Mouse (Mus musculus) midbrain, embryonic 11.5 days (tissue): Measurements from ENCODE around the gene Bcar3. TPM values are rescaled to one million over a fixed set of nuclear protein-coding genes. Genes with fewer than 3 reads are reported as not detected.
A peak's percentile ranks its signal among the peaks of the same experiment; 100 is the strongest.

Source experiments
- ATAC-seq: fragments of 200-750 bp; cut with Nextera tagmentation; 2 replicates; pipeline ENCODE4 v1.8.0; 2017; ENCODE audit warnings: moderate TSS enrichment, moderate library complexity; ENCODE audit not compliant: low FRiP score
- DNase-seq: peaks from one replicate; pipeline ENCODE4 v3.0.0; 2015; ENCODE audit warnings: low spot score; ENCODE audit errors: missing footprints
- H3K27ac ChIP-seq: fragments of 300-500 bp; sonication (generic); 2 replicates; pipeline ENCODE4 v1.5.1; 2014; ENCODE audit warnings: low read depth, low read length
- H3K27me3 ChIP-seq: fragments of 300-500 bp; sonication (generic); 2 replicates; pipeline ENCODE4 v1.6.1; 2014; ENCODE audit warnings: mild to moderate bottlenecking, low read length, moderate library complexity, mixed read lengths; ENCODE audit not compliant: control insufficient read depth, insufficient read depth
- H3K36me3 ChIP-seq: fragments of 300-500 bp; sonication (generic); 2 replicates; pipeline ENCODE4 v1.6.1; 2014; ENCODE audit warnings: mild to moderate bottlenecking, low read length, moderate library complexity, mixed read lengths; ENCODE audit not compliant: control insufficient read depth, insufficient read depth
- H3K4me1 ChIP-seq: fragments of 300-500 bp; sonication (generic); 2 replicates; pipeline ENCODE4 v1.6.1; 2014; ENCODE audit warnings: low read length; ENCODE audit not compliant: control insufficient read depth, insufficient read depth
- H3K4me2 ChIP-seq: fragments of 300-500 bp; sonication (generic); 2 replicates; pipeline ENCODE4 v1.6.1; 2014; ENCODE audit warnings: mild to moderate bottlenecking, moderate library complexity
- H3K4me3 ChIP-seq: fragments of 300-500 bp; sonication (generic); 2 replicates; pipeline ENCODE4 v1.5.1; 2014; ENCODE audit warnings: low read depth, low read length
- H3K9ac ChIP-seq: fragments of 300-500 bp; sonication (generic); 2 replicates; pipeline ENCODE4 v1.6.1; 2014; ENCODE audit warnings: low read length
- H3K9me3 ChIP-seq: fragments of 300-500 bp; sonication (generic); 2 replicates; pipeline ENCODE4 v1.6.1; 2016; ENCODE audit warnings: low read length; ENCODE audit not compliant: control insufficient read depth
- WGBS: fragments of 180-500 bp; shearing (Covaris S2); extraction: QIAGEN DNeasy Blood & Tissue Kit; methylation state at CpG from one replicate; pipeline ENCODE4 v1.1.7; 2014; 5-methylcytosine and 5-hydroxymethylcytosine counted together
- polyA plus RNA-seq: library from polyadenylated mRNA; unstranded; fragments of >200 nt; fragmentation: Nextera tagmentation; extraction: Ambion mirVana; gene quantifications from 2 replicates; pipeline ENCODE4 v1.2.1, GENCODE M21; 2014

Gene Bcar3
- polyA plus RNA-seq, 1 experiment from 2014 or later = 16.7 TPM

- Histone ChIP-seq H3K27ac (no peak overlapping the region), H3K27me3 (no peaks in the 10 kb centered on the region), H3K9ac (no peak overlapping the region), H3K4me1 (no peaks in the 10 kb centered on the region), H3K4me3 (no peak overlapping the region), H3K4me2 (no peak overlapping the region), H3K36me3 (0 out of 2 replicates have a peak, but pooled peaks cover 2% of the 10 kb centered on the region), H3K9me3 (no peaks in the 10 kb centered on the region)
- WGBS = 91% methylated on average over 3 of the region's 3 CpGs
- DNase-seq (no peak), ATAC-seq (no peak)
Measured at GRCm38 (mm10) chr3:122528477-122528876, 234.5 kb downstream of the Bcar3 start.

- Histone ChIP-seq H3K4me3 (no peak overlapping the region), H3K4me2 (no peak overlapping the region), H3K27ac (no peak overlapping the region), H3K9me3 (no peaks in the 10 kb centered on the region), H3K27me3 (no peaks in the 10 kb centered on the region), H3K36me3 (peaks cover 14% of the 10 kb centered on the region), H3K4me1 (no peaks in the 10 kb centered on the region), H3K9ac (no peak overlapping the region)
- ATAC-seq (no peak; the same call in 1 of the 2 replicates), DNase-seq (no peak)
- 88% methylated on average over 8 of the region's 8 CpGs for WGBS
Measured at GRCm38 (mm10) chr3:122535938-122536703, 242.2 kb downstream of the Bcar3 start.

- 95% methylated on average over 2 of the region's 2 CpGs for WGBS
- DNase-seq (no peak), ATAC-seq (no peak)
- Histone ChIP-seq H3K4me1 (no peaks in the 10 kb centered on the region), H3K27ac (no peak overlapping the region), H3K4me3 (no peak overlapping the region), H3K4me2 (no peak overlapping the region), H3K9ac (no peak overlapping the region), H3K36me3 (peaks cover 17% of the 10 kb centered on the region), H3K27me3 (no peaks in the 10 kb centered on the region), H3K9me3 (no peaks in the 10 kb centered on the region)
Measured at GRCm38 (mm10) chr3:122538851-122539250, 244.9 kb downstream of the Bcar3 start.

DNA sequence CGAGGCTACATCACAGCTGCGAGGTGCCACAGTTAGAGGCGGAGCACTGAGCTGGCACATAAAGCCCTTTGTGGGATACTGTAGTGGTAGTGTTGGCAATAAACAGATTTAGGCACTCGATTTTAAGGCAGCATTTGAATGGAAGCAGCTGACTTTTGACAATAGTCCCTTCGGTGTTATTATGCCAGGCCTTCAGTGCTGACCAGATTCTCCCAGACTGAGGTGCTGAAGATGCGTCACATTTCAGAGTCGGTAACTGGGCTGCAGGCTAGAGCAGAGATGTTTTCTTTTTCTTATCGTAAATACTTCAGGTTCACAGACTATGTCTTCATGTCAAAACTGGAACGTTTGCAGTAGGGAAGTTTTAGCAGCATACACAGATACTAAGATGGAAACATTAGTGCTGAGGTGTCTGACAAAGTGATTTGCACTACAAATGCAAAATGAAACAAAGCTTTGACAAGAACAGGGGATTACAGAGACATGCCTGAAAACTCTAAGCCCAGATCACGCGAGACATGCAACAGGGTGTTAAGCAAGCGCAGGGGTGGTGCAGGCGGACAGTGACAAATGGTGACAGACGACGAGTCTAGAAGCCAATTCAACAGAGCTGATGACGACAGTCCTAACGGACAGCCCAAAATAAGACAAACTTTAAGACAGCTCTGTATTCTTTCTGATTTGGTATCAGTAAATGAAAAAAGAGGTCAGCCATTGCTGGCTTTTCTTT is 246.2 kb downstream of the Bcar3 start:
- DNase-seq (peak; percentile 79), ATAC-seq (no peak)
- Histone ChIP-seq H3K4me1 (no peaks in the 10 kb centered on the region), H3K36me3 (peaks cover 19% of the 10 kb centered on the region), H3K4me3 (no peak overlapping the region), H3K27me3 (no peaks in the 10 kb centered on the region), H3K9ac (no peak overlapping the region), H3K27ac (no peak overlapping the region), H3K4me2 (no peak overlapping the region), H3K9me3 (no peaks in the 10 kb centered on the region)
- WGBS = 92% methylated on average over 17 of the region's 17 CpGs

DNA sequence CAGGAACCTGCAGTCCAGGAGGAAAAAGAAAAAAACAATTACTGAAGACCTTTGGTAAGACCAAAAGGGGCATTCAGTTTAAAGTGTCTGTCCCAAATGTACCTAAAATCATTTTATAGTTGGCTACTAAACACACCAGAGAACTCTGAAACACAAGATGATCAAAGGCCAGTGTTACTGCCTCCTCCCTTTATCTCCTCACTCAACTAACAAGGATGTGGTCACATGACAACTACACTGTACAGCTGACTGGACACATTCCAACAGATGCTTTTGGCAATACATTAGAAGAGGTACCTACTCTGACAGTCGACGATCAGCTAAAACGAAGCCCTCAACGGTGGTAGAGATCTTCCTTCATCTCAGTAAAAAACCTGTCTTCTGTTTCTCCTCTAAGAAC is 247.0 kb downstream of the Bcar3 start:
- Histone ChIP-seq H3K9me3 (no peaks in the 10 kb centered on the region), H3K27me3 (no peaks in the 10 kb centered on the region), H3K4me3 (no peak overlapping the region), H3K36me3 (peaks cover 19% of the 10 kb centered on the region), H3K9ac (no peak overlapping the region), H3K4me1 (no peaks in the 10 kb centered on the region), H3K27ac (no peak overlapping the region), H3K4me2 (no peak overlapping the region)
- ATAC-seq = no peak
- DNase-seq = peak; percentile 37
- 94% methylated on average over 4 of the region's 4 CpGs for WGBS

DNA sequence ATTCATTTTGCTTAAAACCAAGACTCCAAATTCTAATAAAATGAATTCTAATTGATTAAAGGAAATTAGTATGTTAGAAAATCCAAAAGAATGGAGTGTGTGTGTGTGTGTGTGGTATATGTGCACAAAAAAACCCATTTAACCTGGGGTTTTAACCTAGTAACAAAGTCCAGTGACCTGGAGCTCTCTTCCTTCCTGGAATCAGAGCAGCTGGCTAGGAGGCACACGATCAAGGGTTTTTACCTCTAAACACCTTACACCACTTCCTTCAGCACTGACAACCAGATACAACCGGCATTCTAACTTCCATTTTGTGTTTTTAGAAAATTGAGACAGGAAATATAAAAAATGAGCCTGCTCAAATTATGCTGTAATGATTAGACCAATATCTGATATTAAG is 251.4 kb downstream of the Bcar3 start:
- WGBS = 95% methylated on average over 2 of the region's 2 CpGs

GRCm38 (mm10) chr3:122547469-122547868 is 253.5 kb downstream of the Bcar3 start:
- ATAC-seq = no peak
- Histone ChIP-seq H3K4me3 (no peak overlapping the region), H3K9ac (no peak overlapping the region), H3K4me1 (no peaks in the 10 kb centered on the region), H3K27ac (no peak overlapping the region), H3K9me3 (no peaks in the 10 kb centered on the region), H3K27me3 (no peaks in the 10 kb centered on the region), H3K4me2 (no peak overlapping the region), H3K36me3 (peaks cover 7% of the 10 kb centered on the region; the same call in 1 of the 2 replicates)
- 89% methylated on average over 4 of the region's 4 CpGs for WGBS
- DNase-seq = no peak

More for the DNA sequence above, 251.4 kb downstream of the Bcar3 start:
- ATAC-seq (no peak), DNase-seq (no peak)
- no peak overlapping the region for H3K4me2 ChIP-seq
- no peak overlapping the region for H3K9ac ChIP-seq
- no peaks in the 10 kb centered on the region for H3K4me1 ChIP-seq
- peaks cover 11% of the 10 kb centered on the region; the same call in 1 of the 2 replicates for H3K36me3 ChIP-seq
- H3K27ac ChIP-seq = no peak overlapping the region
- H3K4me3 ChIP-seq = no peak overlapping the region
- H3K9me3 ChIP-seq = no peaks in the 10 kb centered on the region
- H3K27me3 ChIP-seq = no peaks in the 10 kb centered on the region

DNA sequence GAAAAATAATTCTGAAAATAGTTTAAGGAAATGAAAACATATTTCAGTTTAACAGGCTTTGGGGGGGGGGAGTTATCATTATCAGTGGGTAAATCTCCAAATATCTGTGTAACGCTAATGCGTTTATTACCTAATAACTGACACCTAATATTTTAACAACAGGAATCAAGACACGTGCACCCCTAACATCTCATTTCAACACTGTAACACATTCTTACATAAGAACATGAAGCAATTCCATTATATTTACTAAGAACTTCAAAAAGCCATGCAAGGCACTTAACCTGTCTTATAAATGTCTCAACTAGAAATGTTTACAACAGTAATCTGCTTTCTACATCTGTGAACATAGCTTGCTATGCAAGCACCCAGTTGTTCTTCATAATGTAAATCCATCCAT is 257.2 kb downstream of the Bcar3 start:
- H3K27ac ChIP-seq = no peak overlapping the region
- peaks cover 5% of the 10 kb centered on the region; the same call in 1 of the 2 replicates for H3K36me3 ChIP-seq
- DNase-seq (no peak), ATAC-seq (no peak)
- H3K9me3 ChIP-seq = no peaks in the 10 kb centered on the region
- H3K4me1 ChIP-seq = no peaks in the 10 kb centered on the region
- no peak overlapping the region for H3K4me2 ChIP-seq
- no peak overlapping the region for H3K9ac ChIP-seq
- WGBS = 98% methylated on average over 3 of the region's 3 CpGs
- no peaks in the 10 kb centered on the region for H3K27me3 ChIP-seq
- no peak overlapping the region for H3K4me3 ChIP-seq

GRCm38 (mm10) chr3:122557766-122558165 is 263.8 kb downstream of the Bcar3 start:
- no peak overlapping the region for H3K4me3 ChIP-seq
- H3K4me2 ChIP-seq = no peak overlapping the region
- no peaks in the 10 kb centered on the region for H3K9me3 ChIP-seq
- H3K4me1 ChIP-seq = no peaks in the 10 kb centered on the region
- DNase-seq = no peak
- H3K36me3 ChIP-seq = no peaks in the 10 kb centered on the region
- H3K9ac ChIP-seq = no peak overlapping the region
- no peak overlapping the region for H3K27ac ChIP-seq
- H3K27me3 ChIP-seq = no peaks in the 10 kb centered on the region
- 86% methylated on average over 2 of the region's 2 CpGs for WGBS
- ATAC-seq = no peak
